Comparison of ENCODE assay signal across 12 mouse cellular contexts in the genomic region with DNA sequence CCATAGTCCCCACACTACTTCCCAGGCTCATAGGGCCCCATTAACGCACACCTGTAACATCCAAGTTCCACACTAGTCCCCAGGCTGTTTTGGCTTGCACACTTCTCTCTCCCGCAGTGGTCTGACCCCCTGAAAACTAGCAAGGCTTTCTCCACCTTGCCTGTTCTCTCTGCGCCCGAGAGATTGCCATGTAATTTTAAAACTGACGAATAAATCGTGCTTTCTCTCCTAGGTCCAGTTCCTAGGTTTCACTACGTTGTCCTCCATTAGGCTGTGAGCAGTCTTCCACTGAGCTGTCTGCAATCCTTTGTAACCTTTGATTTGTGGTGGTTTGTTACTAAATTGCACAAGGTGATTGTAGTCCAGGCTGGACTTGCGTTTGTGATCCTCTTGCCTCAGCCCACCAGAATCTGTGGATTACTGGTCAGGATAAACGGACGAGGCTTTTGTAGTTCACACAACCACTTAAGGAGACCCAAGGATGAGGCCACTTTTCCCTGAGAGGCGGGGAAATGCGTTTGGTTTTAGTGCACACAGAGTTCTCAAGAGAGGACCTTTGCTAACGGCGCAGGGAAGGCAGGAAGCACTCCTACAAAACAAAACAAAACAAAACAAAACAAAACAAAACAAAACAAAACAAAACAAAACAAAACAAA. TPM values are rescaled to one million over a fixed set of nuclear protein-coding genes. Genes with fewer than 3 reads are reported as not detected.
DNase-seq lines count a peak whose midpoint lies in the region; ATAC-seq and TF ChIP-seq lines count a peak whose summit lies in the region.
"Not testable (repeated sequence)": the region's sequence is repeated elsewhere in the genome, so short reads cannot be mapped to it uniquely, and the experiment has no call there.
"Had no signal": no experiment of that assay in that cellular context is flagged by ENCODE, and none has a peak within 500 bp of the region (broad histone marks: within the 10 kb centered on the region; RNA-seq: fewer than 3 reads in every experiment).

No protein-coding gene starts in this region.

- not testable (repeated sequence) for H3K4me1 ChIP-seq in embryonic facial prominence, embryonic 15.5 days; heart, embryonic 10.5 days; hindbrain, postnatal 0 days (ENCODE audit: insufficient read depth, low read length); limb, embryonic 12.5 days (replicated peaks); lung, embryonic 16.5 days (replicated peaks; ENCODE audit: control insufficient read depth, insufficient read depth, low read length); neural tube, embryonic 13.5 days (replicated peaks)

- ATAC-seq in embryonic facial prominence, embryonic 15.5 days (ENCODE audit: insufficient number of reproducible peaks, low FRiP score, low TSS enrichment, low read depth); hindbrain, postnatal 0 days; limb, embryonic 12.5 days (ENCODE audit: insufficient number of reproducible peaks, insufficient read depth, low FRiP score, low TSS enrichment, low read depth); lung, embryonic 16.5 days (ENCODE audit: low read depth); neural tube, embryonic 13.5 days (ENCODE audit: low read depth): not testable (repeated sequence)

- 13% methylated on average over 14 of the region's 14 CpGs for WGBS in embryonic facial prominence, embryonic 15.5 days
- whole genome bisulfite sequencing in heart, embryonic 10.5 days, result 13% methylated on average over 14 of the region's 14 CpGs
- 17% methylated on average over 14 of the region's 14 CpGs for WGBS in hindbrain, postnatal 0 days
- 16% methylated on average over 14 of the region's 14 CpGs for WGBS in limb, embryonic 12.5 days
- 14% methylated on average over 14 of the region's 14 CpGs for whole genome bisulfite sequencing in lung, embryonic 16.5 days
- WGBS in neural tube, embryonic 13.5 days, result 13% methylated on average over 14 of the region's 14 CpGs

- H3K4me2 ChIP-seq in embryonic facial prominence, embryonic 15.5 days (replicated peaks), result peak overlapping the region; percentile 90
- H3K4me2 ChIP-seq in hindbrain, postnatal 0 days (ENCODE audit: low read depth, low read length), result peak overlapping the region; percentile 78
- H3K4me2 ChIP-seq in limb, embryonic 12.5 days, result peak overlapping the region; percentile 70
- peak overlapping the region; percentile 84 for H3K4me2 ChIP-seq in lung, embryonic 16.5 days (ENCODE audit: low read depth, low read length)
- peak overlapping the region; percentile 82 for H3K4me2 ChIP-seq in neural tube, embryonic 13.5 days

- not testable (repeated sequence) for H3K27me3 ChIP-seq in embryonic facial prominence, embryonic 15.5 days; heart, embryonic 10.5 days (ENCODE audit: insufficient read depth, poor library complexity, severe bottlenecking); hindbrain, postnatal 0 days (ENCODE audit: insufficient read depth, low read length); limb, embryonic 12.5 days; lung, embryonic 16.5 days (ENCODE audit: control insufficient read depth, insufficient read depth, low read depth, low read length); neural tube, embryonic 13.5 days

- peak overlapping the region; percentile 28; the same call in 1 of the 2 replicates for H3K9ac ChIP-seq in embryonic facial prominence, embryonic 15.5 days
- H3K9ac ChIP-seq in hindbrain, postnatal 0 days (replicated peaks; ENCODE audit: low read length), result peak overlapping the region; percentile 33
- H3K9ac ChIP-seq in limb, embryonic 12.5 days (replicated peaks), result 0 out of 2 replicates have a peak overlapping the region, but pooled peaks have one; percentile 46
- peak overlapping the region; percentile 67 for H3K9ac ChIP-seq in lung, embryonic 16.5 days (ENCODE audit: low read length)
- peak overlapping the region; percentile 64; the same call in 1 of the 2 replicates for H3K9ac ChIP-seq in neural tube, embryonic 13.5 days

- H3K4me3 ChIP-seq in embryonic facial prominence, embryonic 15.5 days (replicated peaks), result peak overlapping the region; percentile 61
- H3K4me3 ChIP-seq in heart, embryonic 10.5 days, result peak overlapping the region; percentile 74
- H3K4me3 ChIP-seq in hindbrain, postnatal 0 days (ENCODE audit: low read length), result peak overlapping the region; percentile 50
- H3K4me3 ChIP-seq in limb, embryonic 12.5 days (replicated peaks), result peak overlapping the region; percentile 46
- H3K4me3 ChIP-seq in lung, embryonic 16.5 days (ENCODE audit: low read length), result peak overlapping the region; percentile 64
- peak overlapping the region; percentile 48 for H3K4me3 ChIP-seq in neural tube, embryonic 13.5 days

- 0 out of 2 replicates have a peak overlapping the region, but pooled peaks have one; percentile 28 for H3K27ac ChIP-seq in embryonic facial prominence, embryonic 15.5 days (replicated peaks)
- peak overlapping the region; percentile 71; the same call in 1 of the 2 replicates for H3K27ac ChIP-seq in heart, embryonic 10.5 days
- H3K27ac ChIP-seq in hindbrain, postnatal 0 days; limb, embryonic 12.5 days; lung, embryonic 16.5 days (ENCODE audit: low read length); neural tube, embryonic 13.5 days (replicated peaks): not testable (repeated sequence)

- DNase-seq in MN1 (ENCODE audit: low spot score), result peak; percentile 54
- not testable (repeated sequence) for DNase-seq in heart, embryonic 10.5 days (ENCODE audit: low spot score)
- peak; percentile 11 for DNase-seq in hindbrain, postnatal 0 days (ENCODE audit: low spot score)

- not testable (repeated sequence) for H3K36me3 ChIP-seq in embryonic facial prominence, embryonic 15.5 days; heart, embryonic 10.5 days; hindbrain, postnatal 0 days (ENCODE audit: insufficient read depth, low read length); limb, embryonic 12.5 days; lung, embryonic 16.5 days (ENCODE audit: control insufficient read depth, insufficient read depth, low read length); neural tube, embryonic 13.5 days

- not testable (repeated sequence) for H3K9me3 ChIP-seq in embryonic facial prominence, embryonic 15.5 days (replicated peaks); heart, embryonic 10.5 days; hindbrain, postnatal 0 days (ENCODE audit: low read length); limb, embryonic 12.5 days; lung, embryonic 16.5 days (ENCODE audit: control insufficient read depth, low read length); neural tube, embryonic 13.5 days

- TF ChIP-seq CTCF in hindbrain, postnatal 0 days (IDR thresholded peaks at IDR 0.05; ENCODE audit: low read depth), result not testable (repeated sequence)

RNA-seq across cellular contexts. Expression of a gene that starts 28.2 kb away (rescaled TPM):
- 12.4 and 16.1 TPM in 2 replicates for polyA plus RNA-seq in embryonic facial prominence, embryonic 15.5 days (2015; fragmentation: Nextera tagmentation; extraction: Ambion mirVana)
- polyA plus RNA-seq in heart, embryonic 10.5 days (2016; fragmentation: Nextera tagmentation; extraction: Ambion mirVana), result 5.5 and 8.9 TPM in 2 replicates
- 0.78 and 1.9 TPM in 2 replicates for total RNA-seq in hindbrain, postnatal 0 days (2014; rRNA removed)
- polyA plus RNA-seq in hindbrain, postnatal 0 days (2015; fragmentation: Nextera tagmentation; extraction: Ambion mirVana), result 2.1 and 2.5 TPM in 2 replicates
- 7.8 and 8.5 TPM in 2 replicates for polyA plus RNA-seq in limb, embryonic 12.5 days (2016; fragmentation: Nextera tagmentation; extraction: Ambion mirVana)
- polyA plus RNA-seq in lung, embryonic 16.5 days (2015; fragmentation: Nextera tagmentation; extraction: Ambion mirVana), result 0.57 and 1.1 TPM in 2 replicates
- 1.0 and 1.4 TPM in 2 replicates for polyA plus RNA-seq in neural tube, embryonic 13.5 days (2015; fragmentation: Nextera tagmentation; extraction: Ambion mirVana)
- total RNA-seq: neutrophil, adult 5-6 weeks had no signal
- polyA plus RNA-seq: Patski had no signal

RNA-seq across cellular contexts. Expression of a gene that starts 44.6 kb away (rescaled TPM):
- 0.31 TPM in 1 of 2 replicates, not detected in the other for polyA plus RNA-seq in embryonic facial prominence, embryonic 15.5 days (2015; fragmentation: Nextera tagmentation; extraction: Ambion mirVana)
- polyA plus RNA-seq in heart, embryonic 10.5 days (2016; fragmentation: Nextera tagmentation; extraction: Ambion mirVana), result 0.49 TPM in 1 of 2 replicates, not detected in the other
- not detected in 2 replicates for total RNA-seq in hindbrain, postnatal 0 days (2014; rRNA removed)
- not detected in 2 replicates for polyA plus RNA-seq in hindbrain, postnatal 0 days (2015; fragmentation: Nextera tagmentation; extraction: Ambion mirVana)
- not detected in 2 replicates for polyA plus RNA-seq in limb, embryonic 12.5 days (2016; fragmentation: Nextera tagmentation; extraction: Ambion mirVana)
- polyA plus RNA-seq in lung, embryonic 16.5 days (2015; fragmentation: Nextera tagmentation; extraction: Ambion mirVana), result 0.30 and 0.34 TPM in 2 replicates
- not detected in 2 replicates for polyA plus RNA-seq in neural tube, embryonic 13.5 days (2015; fragmentation: Nextera tagmentation; extraction: Ambion mirVana)
- total RNA-seq: adrenal gland, postnatal 10 days; layer of hippocampus, postnatal 25 days; neutrophil, adult 5-6 weeks had no signal
- polyA plus RNA-seq: gonadal fat pad, adult 2 months; Patski had no signal
